Mouse (Mus musculus) heart, adult 2 months (tissue): ENCODE results near the gene Sf3b3. TPM values are rescaled to one million over a fixed set of nuclear protein-coding genes. Genes with fewer than 3 reads are reported as not detected.

ENCODE experiments used
- DNase-seq, 2 experiments: peaks; one replicate each; pipeline ENCODE4 v3.0.0; 2021
- H3K27ac ChIP-seq: fragments of 200-600 bp; 2 replicates; pipeline ENCODE4 v1.8.1; 2022
- H3K27me3 ChIP-seq: fragments of 200-500 bp; 2 replicates; pipeline ENCODE4 v1.6.1; 2012; ENCODE audit warnings: mild to moderate bottlenecking, low read length, inconsistent platforms, mixed read lengths; ENCODE audit not compliant: control insufficient read depth, insufficient read depth
- H3K36me3 ChIP-seq: fragments of 200-500 bp; 2 replicates; pipeline ENCODE4 v1.6.1; 2012; ENCODE audit warnings: low read length, inconsistent platforms; ENCODE audit not compliant: control insufficient read depth, insufficient read depth
- H3K4me1 ChIP-seq: fragments of 200-500 bp; 2 replicates; pipeline ENCODE4 v1.6.1; 2011; ENCODE audit warnings: low read length; ENCODE audit not compliant: control insufficient read depth, insufficient read depth
- H3K4me3 ChIP-seq: fragments of 200-600 bp; 2 replicates; pipeline ENCODE4 v1.8.1; 2022
- H3K79me2 ChIP-seq: fragments of 200-500 bp; replicated peaks from 2 replicates; pipeline ENCODE4 v1.6.1; 2012; ENCODE audit warnings: mild to moderate bottlenecking, inconsistent platforms, low read length, moderate library complexity, mixed read lengths; ENCODE audit not compliant: control insufficient read depth, insufficient read depth
- H3K9ac ChIP-seq: fragments of 200-500 bp; 2 replicates; pipeline ENCODE4 v1.6.1; 2012; ENCODE audit warnings: low read depth, mild to moderate bottlenecking, control low read depth, inconsistent platforms, low read length, mixed read lengths
- CTCF ChIP-seq: fragments of 200-600 bp; IDR thresholded peaks from 2 replicates; pipeline ENCODE4 v1.8.1; 2022; ENCODE audit warnings: antibody characterized with exemption, mild to moderate bottlenecking, moderate library complexity
- EP300 ChIP-seq: fragments of 200-500 bp; IDR thresholded peaks from 2 replicates; pipeline ENCODE4 v1.6.1; 2011; ENCODE audit warnings: low read depth, low read length, control low read depth; ENCODE audit not compliant: insufficient read depth
- POLR2A ChIP-seq: fragments of 200-500 bp; IDR thresholded peaks from 2 replicates; pipeline ENCODE4 v1.6.1; 2011; ENCODE audit warnings: mild to moderate bottlenecking, low read depth, low read length, control low read depth; ENCODE audit not compliant: insufficient read depth
- WGBS: fragments of 180-500 bp; shearing (Covaris S2); methylation state at CpG from one replicate; pipeline ENCODE4 v1.1.7; 2018; 5-methylcytosine and 5-hydroxymethylcytosine counted together
- intact Hi-C: fragments of 180-260 bp; cut with DNase I; formaldehyde crosslinking; loops from one replicate; pipeline ENCODE4 v1.15.1; 2025
- polyA plus RNA-seq: library from polyadenylated mRNA; depleted of rRNA; stranded (reverse); fragments of >200 nt; gene quantifications from 2 replicates; pipeline ENCODE4 v1.2.3, GENCODE M21; 2012
- total RNA-seq, 2 experiments: library from RNA; stranded (reverse); gene quantifications; 2 replicates each; pipeline ENCODE4 v1.2.3; 2021

Gene Sf3b3
- total and polyA plus RNA-seq, 3 experiments, result 19.2 to 39.7 (median 38.3) TPM

DNA sequence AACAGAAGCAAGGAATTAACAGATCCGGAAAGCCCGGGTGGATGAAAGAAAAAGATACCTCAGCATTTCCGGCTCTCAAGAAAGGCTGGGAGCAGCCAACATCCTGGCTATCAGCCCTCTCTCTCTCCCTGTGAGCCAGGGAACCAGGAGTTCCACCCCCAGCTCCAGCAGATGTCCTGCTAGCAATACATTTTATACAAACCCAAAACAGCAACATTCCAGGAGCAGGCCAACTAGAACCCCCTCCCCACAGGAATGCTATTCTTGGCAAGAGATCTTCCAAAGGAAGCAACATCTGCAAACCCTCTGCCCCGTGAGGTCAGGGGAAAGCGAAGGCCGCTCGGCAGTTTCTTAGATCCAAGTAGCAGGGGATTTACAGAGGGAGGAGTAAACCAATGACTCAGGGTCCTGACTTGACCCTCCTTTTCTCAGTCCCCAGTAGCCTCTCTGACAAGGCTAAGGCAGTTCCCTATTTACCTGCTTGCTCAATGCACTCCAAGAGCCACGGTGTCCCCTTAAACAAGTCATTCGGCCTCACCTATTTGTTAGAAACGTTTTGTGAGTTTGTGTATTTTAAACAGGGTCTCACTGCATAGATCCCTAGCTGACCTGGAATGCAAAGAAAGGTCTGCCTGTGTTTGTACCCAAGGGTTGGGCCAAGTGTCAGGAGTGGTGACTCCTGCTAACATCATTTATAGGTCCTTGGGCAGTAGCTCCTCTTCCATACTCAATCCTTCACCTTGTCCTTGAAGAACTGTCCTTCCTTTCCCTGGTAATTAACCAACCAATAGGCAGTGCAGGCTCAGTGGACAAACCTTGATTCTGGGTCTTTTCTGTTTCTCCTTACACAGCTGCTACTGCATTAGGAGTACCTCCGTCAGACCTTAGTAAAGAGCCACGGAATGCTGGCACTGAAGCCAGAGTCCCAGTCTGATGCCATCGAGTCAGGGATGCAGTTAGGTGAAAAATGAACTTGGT is 37.8 kb downstream of the Sf3b3 start:
- no peaks in the 10 kb centered on the region for H3K27me3 ChIP-seq
- no peaks in the 10 kb centered on the region for H3K79me2 ChIP-seq
- H3K4me3 ChIP-seq, result no peak overlapping the region
- intact Hi-C loops, result no loop called here
- DNase-seq, result peak in 1 of 2 experiments; percentile 45
- no peak overlapping the region for H3K9ac ChIP-seq
- H3K4me1 ChIP-seq, result peaks cover 7% of the 10 kb centered on the region
- H3K27ac ChIP-seq, result peak overlapping the region; percentile 40
- TF ChIP-seq EP300 (0 out of 2 replicates have a peak, but pooled peaks have one; percentile 18), CTCF (no peak)
- peaks cover 6% of the 10 kb centered on the region for H3K36me3 ChIP-seq
- WGBS, result 38% methylated on average over 13 of the region's 13 CpGs

DNA sequence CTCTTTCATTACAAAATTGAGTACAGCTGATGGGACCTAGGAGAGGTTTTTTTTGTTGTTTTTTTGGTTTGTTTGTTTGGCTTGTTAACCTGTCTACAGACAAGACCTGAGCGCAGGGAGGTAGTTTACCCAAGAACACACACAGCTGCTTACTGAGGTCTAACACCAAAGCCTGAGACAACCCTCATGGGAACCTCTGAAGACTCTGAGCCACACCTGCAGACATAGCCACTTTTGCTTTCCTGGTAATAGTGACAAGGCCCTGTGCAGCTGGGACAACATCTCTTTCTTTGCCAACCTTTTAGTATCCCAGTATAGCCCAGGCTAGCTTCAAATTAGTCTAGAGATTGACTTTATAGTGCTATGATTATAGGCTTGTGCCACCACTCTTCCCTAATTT is 40.4 kb downstream of the Sf3b3 start:
- no peak for TF ChIP-seq POLR2A
- TF ChIP-seq EP300, result no peak
- TF ChIP-seq CTCF, result no peak
- DNase-seq, result no peak
- H3K27me3 ChIP-seq, result no peaks in the 10 kb centered on the region
- H3K79me2 ChIP-seq, result no peaks in the 10 kb centered on the region
- H3K4me1 ChIP-seq, result peaks cover 7% of the 10 kb centered on the region
- WGBS, result 100% methylated on average over 1 of the region's 1 CpGs
- no peak overlapping the region for H3K27ac ChIP-seq
- intact Hi-C loops, result no loop called here
- no peak overlapping the region for H3K4me3 ChIP-seq
- H3K9ac ChIP-seq, result no peak overlapping the region
- H3K36me3 ChIP-seq, result peaks cover 6% of the 10 kb centered on the region

DNA sequence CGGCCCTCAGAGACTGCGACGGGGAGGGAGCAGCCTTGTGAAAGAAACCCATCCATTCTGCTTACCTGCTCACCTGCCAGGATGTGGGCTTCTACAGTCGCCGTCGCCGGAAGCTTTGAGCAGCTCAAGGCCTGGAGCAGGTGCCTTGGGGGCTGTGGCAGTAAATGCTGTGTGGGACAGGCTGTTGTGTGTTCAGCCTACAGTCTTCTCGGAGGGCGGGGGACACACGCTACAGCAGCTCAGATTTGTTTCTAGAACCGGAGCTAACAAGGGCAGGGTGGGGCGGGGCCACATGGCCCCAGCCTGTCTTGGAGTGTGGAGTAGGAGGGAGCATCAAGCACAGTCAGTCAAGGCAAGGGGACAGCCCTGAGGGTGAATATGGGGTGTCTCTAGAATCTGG is 40.9 kb downstream of the Sf3b3 start, which contains the start of gene Il34:
Gene Il34, minus strand, starts transcription at position 256 of the 400 bp plus-strand sequence.
- WGBS, result 46% methylated on average over 12 of the region's 12 CpGs
- no peaks in the 10 kb centered on the region for H3K79me2 ChIP-seq
- peak within 1 kb of the TSS; percentile 15; the same call in 1 of the 2 replicates for H3K9ac ChIP-seq
- peaks cover 6% of the 10 kb centered on the region for H3K36me3 ChIP-seq
- intact Hi-C loops, result no loop called here
- no peak for DNase-seq
- H3K27me3 ChIP-seq, result no peaks in the 10 kb centered on the region
- peaks cover 7% of the 10 kb centered on the region for H3K4me1 ChIP-seq
- H3K27ac ChIP-seq, result peak within 1 kb of the TSS; percentile 41
- H3K4me3 ChIP-seq, result no peak within 1 kb of the TSS
- TF ChIP-seq EP300, result no peak
- no peak for TF ChIP-seq POLR2A
- TF ChIP-seq CTCF, result no peak

DNA sequence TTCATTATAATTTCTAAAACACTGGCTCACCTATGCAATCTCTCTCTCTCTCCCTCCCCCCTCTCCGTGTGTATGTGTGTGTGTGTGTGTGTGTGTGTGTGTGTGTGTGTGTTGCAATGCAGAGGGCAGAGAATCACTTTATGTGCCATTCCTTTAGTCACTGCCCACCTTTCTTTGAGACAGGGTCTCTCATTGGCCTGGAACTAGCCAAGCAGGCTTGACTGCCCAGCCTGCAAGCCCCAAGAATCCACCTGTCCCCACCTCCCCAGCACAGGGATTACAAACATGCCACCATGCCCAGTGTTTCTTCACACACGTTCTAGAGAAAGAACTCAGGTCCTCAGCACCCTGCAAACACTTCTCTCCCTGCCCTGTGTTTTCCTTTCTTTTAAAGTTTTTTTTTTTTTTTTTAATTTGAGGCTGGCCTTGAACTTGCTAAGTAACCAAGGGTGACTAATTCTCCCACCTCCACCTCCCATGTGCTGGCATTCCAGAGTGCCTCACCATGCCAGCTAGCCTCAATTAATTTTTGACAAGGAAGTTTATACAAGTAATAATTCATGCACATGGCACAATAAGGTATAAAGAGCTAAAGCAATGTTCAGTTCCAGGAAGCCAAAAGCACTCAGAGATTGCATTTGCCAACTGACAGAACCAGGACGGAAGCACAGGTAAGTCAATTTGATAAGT is 41.6 kb downstream of the Sf3b3 start:
- no peak for DNase-seq
- 50% methylated on average over 3 of the region's 3 CpGs for WGBS
- Histone ChIP-seq H3K4me1 (peaks cover 7% of the 10 kb centered on the region), H3K27ac (peak overlapping the region; percentile 41; the same call in 1 of the 2 replicates), H3K9ac (no peak overlapping the region), H3K79me2 (no peaks in the 10 kb centered on the region), H3K36me3 (no peaks in the 10 kb centered on the region; the same call in 1 of the 2 replicates), H3K27me3 (no peaks in the 10 kb centered on the region), H3K4me3 (no peak overlapping the region)
- intact Hi-C loops, result no loop called here
- TF ChIP-seq EP300 (no peak), POLR2A (no peak), CTCF (no peak)

DNA sequence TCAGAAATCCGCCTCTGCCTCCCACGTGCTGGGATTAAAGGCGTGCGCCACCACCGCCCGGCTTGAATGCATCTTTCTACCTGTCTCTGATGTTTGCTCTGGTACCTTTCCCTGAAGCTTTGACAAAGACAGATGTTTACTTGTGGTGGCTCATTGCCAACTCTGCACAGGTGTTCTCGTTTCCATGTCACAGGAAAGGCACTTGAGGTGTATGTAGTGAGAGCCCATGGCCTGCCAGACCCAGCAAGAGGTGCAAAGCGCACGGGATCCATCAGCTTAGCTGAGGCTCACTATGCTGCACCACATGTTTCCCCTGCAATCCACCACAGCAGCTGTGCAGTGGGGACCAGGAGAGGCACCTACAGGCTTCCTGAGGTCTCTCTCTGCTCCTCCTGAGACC is 42.7 kb downstream of the Sf3b3 start:
- Histone ChIP-seq H3K9ac (no peak overlapping the region), H3K4me1 (peaks cover 3% of the 10 kb centered on the region), H3K79me2 (no peaks in the 10 kb centered on the region), H3K4me3 (no peak overlapping the region), H3K27me3 (no peaks in the 10 kb centered on the region), H3K27ac (peak overlapping the region; percentile 28; the same call in 1 of the 2 replicates), H3K36me3 (no peaks in the 10 kb centered on the region)
- TF ChIP-seq POLR2A, result no peak
- no peak for TF ChIP-seq CTCF
- WGBS, result 90% methylated on average over 9 of the region's 9 CpGs
- intact Hi-C loops, result no loop called here
- no peak for DNase-seq
